ENCODE assay signal across 18 mouse cellular contexts in genomic region chr11:94173726-94174146, GRCm38 (mm10). TPM values are rescaled to one million over a fixed set of nuclear protein-coding genes. Genes with fewer than 3 reads are reported as not detected.
A peak's percentile ranks its signal among the peaks of the same experiment; 100 is the strongest.
DNase-seq lines count a peak whose midpoint lies in the region; ATAC-seq and TF ChIP-seq lines count a peak whose summit lies in the region.
"Had no signal": no experiment of that assay in that cellular context is flagged by ENCODE, and none has a peak within 500 bp of the region (broad histone marks: within the 10 kb centered on the region; RNA-seq: fewer than 3 reads in every experiment).

No protein-coding gene starts in this region.

- 40% methylated on average over 4 of the region's 4 CpGs for WGBS in forebrain, postnatal 0 days
- WGBS in forebrain, embryonic 12.5 days = 68% methylated on average over 4 of the region's 4 CpGs
- 26% methylated on average over 4 of the region's 4 CpGs for WGBS in lung, embryonic 16.5 days
- WGBS in stomach, embryonic 16.5 days = 19% methylated on average over 4 of the region's 4 CpGs

- no peak for DNase-seq in forebrain, postnatal 0 days
- no peak for DNase-seq in lung, postnatal 25 days (ENCODE audit: low spot score)
- peak; percentile 22 for DNase-seq in c-Kit-positive CD71-positive TER-119-positive erythroid progenitor cells, embryonic 14.5 days (ENCODE audit: low spot score)
- DNase-seq in cerebellum, postnatal 4 days (ENCODE audit: low spot score in 2 of 2) = no peak
- DNase-seq in cerebellum, postnatal 14 days = no peak
- DNase-seq: cerebellum, adult 9-10 months; heart, postnatal 14 days; kidney, adult 8-10 months; kidney, postnatal 4 days; layer of hippocampus, postnatal 36 days; thymus, postnatal 14 days had no signal

- H3K27ac ChIP-seq in forebrain, postnatal 0 days (ENCODE audit: low read depth, low read length) = no peak overlapping the region
- no peak overlapping the region for H3K27ac ChIP-seq in forebrain, embryonic 12.5 days
- H3K27ac ChIP-seq in lung, embryonic 16.5 days (ENCODE audit: low read length) = no peak overlapping the region
- H3K27ac ChIP-seq in stomach, embryonic 16.5 days (ENCODE audit: low read length) = 0 out of 2 replicates have a peak overlapping the region, but pooled peaks have one; percentile 18
- H3K27ac ChIP-seq: embryonic facial prominence, embryonic 12.5 days; forebrain, embryonic 10.5 days; limb, embryonic 12.5 days had no signal

- no peak overlapping the region for H3K4me2 ChIP-seq in forebrain, postnatal 0 days (ENCODE audit: low read depth)
- no peak overlapping the region for H3K4me2 ChIP-seq in forebrain, embryonic 12.5 days
- H3K4me2 ChIP-seq in lung, embryonic 16.5 days (ENCODE audit: low read depth, low read length) = no peak overlapping the region
- no peak overlapping the region for H3K4me2 ChIP-seq in stomach, embryonic 16.5 days (ENCODE audit: low read depth, low read length)
- H3K4me2 ChIP-seq: embryonic facial prominence, embryonic 12.5 days; limb, embryonic 12.5 days had no signal

- H3K4me3 ChIP-seq in forebrain, postnatal 0 days (ENCODE audit: low read depth, low read length) = no peak overlapping the region
- no peak overlapping the region for H3K4me3 ChIP-seq in forebrain, embryonic 12.5 days (replicated peaks)
- no peak overlapping the region for H3K4me3 ChIP-seq in lung, embryonic 16.5 days (ENCODE audit: low read length)
- no peak overlapping the region for H3K4me3 ChIP-seq in stomach, embryonic 16.5 days (replicated peaks; ENCODE audit: low read length)
- H3K4me3 ChIP-seq: embryonic facial prominence, embryonic 12.5 days; forebrain, embryonic 10.5 days; limb, embryonic 12.5 days; megakaryocyte, embryonic 14.5 days had no signal

- no peak overlapping the region for H3K9ac ChIP-seq in forebrain, postnatal 0 days
- no peak overlapping the region for H3K9ac ChIP-seq in forebrain, embryonic 12.5 days
- H3K9ac ChIP-seq in lung, embryonic 16.5 days (ENCODE audit: low read length) = no peak overlapping the region
- H3K9ac ChIP-seq in stomach, embryonic 16.5 days (ENCODE audit: low read length) = peak overlapping the region; percentile 21
- H3K9ac ChIP-seq: embryonic facial prominence, embryonic 12.5 days; limb, embryonic 12.5 days had no signal

- no peaks in the 10 kb centered on the region for H3K36me3 ChIP-seq in forebrain, postnatal 0 days (ENCODE audit: insufficient read depth)
- no peaks in the 10 kb centered on the region for H3K36me3 ChIP-seq in forebrain, embryonic 12.5 days (replicated peaks)
- H3K36me3 ChIP-seq in lung, embryonic 16.5 days (ENCODE audit: control insufficient read depth, insufficient read depth, low read length) = no peaks in the 10 kb centered on the region
- H3K36me3 ChIP-seq in stomach, embryonic 16.5 days (ENCODE audit: control insufficient read depth, insufficient read depth, low read length) = no peaks in the 10 kb centered on the region
- H3K36me3 ChIP-seq: embryonic facial prominence, embryonic 12.5 days; forebrain, embryonic 10.5 days; limb, embryonic 12.5 days had no signal

- no peaks in the 10 kb centered on the region for H3K27me3 ChIP-seq in forebrain, postnatal 0 days (ENCODE audit: insufficient read depth, low read length)
- H3K27me3 ChIP-seq in forebrain, embryonic 12.5 days = no peaks in the 10 kb centered on the region
- H3K27me3 ChIP-seq in lung, embryonic 16.5 days (ENCODE audit: control insufficient read depth, insufficient read depth, low read depth, low read length) = no peaks in the 10 kb centered on the region
- H3K27me3 ChIP-seq in stomach, embryonic 16.5 days (ENCODE audit: control insufficient read depth, insufficient read depth, low read length) = no peaks in the 10 kb centered on the region
- H3K27me3 ChIP-seq: embryonic facial prominence, embryonic 12.5 days; limb, embryonic 12.5 days had no signal

- H3K9me3 ChIP-seq in forebrain, postnatal 0 days (ENCODE audit: low read length) = no peaks in the 10 kb centered on the region
- H3K9me3 ChIP-seq in forebrain, embryonic 12.5 days = no peaks in the 10 kb centered on the region
- no peaks in the 10 kb centered on the region for H3K9me3 ChIP-seq in lung, embryonic 16.5 days (ENCODE audit: control insufficient read depth, low read length)
- H3K9me3 ChIP-seq in stomach, embryonic 16.5 days (replicated peaks; ENCODE audit: control insufficient read depth, low read length) = no peaks in the 10 kb centered on the region
- H3K9me3 ChIP-seq: embryonic facial prominence, embryonic 12.5 days; forebrain, embryonic 10.5 days; limb, embryonic 12.5 days had no signal

- no peak for TF ChIP-seq CTCF in forebrain, postnatal 0 days (IDR thresholded peaks at IDR 0.05; ENCODE audit: low read depth)

- no peaks in the 10 kb centered on the region for H3K4me1 ChIP-seq in forebrain, postnatal 0 days (ENCODE audit: insufficient read depth)
- peaks cover 6% of the 10 kb centered on the region; the same call in 1 of the 2 replicates for H3K4me1 ChIP-seq in forebrain, embryonic 12.5 days
- peaks cover 10% of the 10 kb centered on the region for H3K4me1 ChIP-seq in lung, embryonic 16.5 days (replicated peaks; ENCODE audit: control insufficient read depth, insufficient read depth, low read length)
- peaks cover 30% of the 10 kb centered on the region for H3K4me1 ChIP-seq in stomach, embryonic 16.5 days (ENCODE audit: control insufficient read depth, insufficient read depth, low read length)

- peak; percentile 53 for ATAC-seq in forebrain, postnatal 0 days
- ATAC-seq in forebrain, embryonic 12.5 days (ENCODE audit: low FRiP score) = no peak
- peak; percentile 23; the same call in 1 of the 2 replicates for ATAC-seq in lung, embryonic 16.5 days (ENCODE audit: low read depth)
- no peak for ATAC-seq in stomach, embryonic 16.5 days (ENCODE audit: insufficient read depth, low FRiP score)

RNA-seq across cellular contexts. Expression of gene Tob1, which starts 37.5 kb away (rescaled TPM):
- 12.5 and 17.3 TPM in 2 replicates for total RNA-seq in forebrain, postnatal 0 days (2014; rRNA removed)
- 27.9 and 31.6 TPM in 2 replicates for polyA plus RNA-seq in forebrain, postnatal 0 days (2015; fragmentation: Nextera tagmentation; extraction: Ambion mirVana)
- 42.6 and 43.1 TPM in 2 replicates for polyA plus RNA-seq in forebrain, embryonic 12.5 days (2016; fragmentation: Nextera tagmentation; extraction: Ambion mirVana)
- 25.8 and 28.9 TPM in 2 replicates for polyA plus RNA-seq in lung, embryonic 16.5 days (2015; fragmentation: Nextera tagmentation; extraction: Ambion mirVana)
- 35.9 and 42.3 TPM in 2 replicates for polyA plus RNA-seq in stomach, embryonic 16.5 days (2015; fragmentation: Nextera tagmentation; extraction: Ambion mirVana)

Comparison
In these comparisons a context has a peak if more than half of its experiments do, and no peak if none do; other contexts are left out.
1. ATAC-seq: peak in forebrain, postnatal 0 days (single experiment) and lung, embryonic 16.5 days (single experiment); none in forebrain, embryonic 12.5 days (single experiment) and stomach, embryonic 16.5 days (single experiment).